Mouse (Mus musculus) thymus, adult 2 months (tissue): ENCODE data around the gene Fbn1.

Experiments
- CTCF ChIP-seq: fragments of 200-500 bp; IDR thresholded peaks from 2 replicates; pipeline ENCODE4 v1.5.1; 2012; ENCODE audit warnings: mild to moderate bottlenecking, control low read depth, low read length, moderate library complexity, borderline replicate concordance; ENCODE audit not compliant: control insufficient read depth, poor library complexity, insufficient read depth; ENCODE audit errors: extremely low read depth
- POLR2A ChIP-seq: fragments of 200-500 bp; IDR thresholded peaks from 2 replicates; pipeline ENCODE4 v1.6.1; 2012; ENCODE audit warnings: mild to moderate bottlenecking, low read length, control low read depth, moderate library complexity; ENCODE audit not compliant: control insufficient read depth, poor library complexity, insufficient read depth; ENCODE audit errors: extremely low read depth

DNA sequence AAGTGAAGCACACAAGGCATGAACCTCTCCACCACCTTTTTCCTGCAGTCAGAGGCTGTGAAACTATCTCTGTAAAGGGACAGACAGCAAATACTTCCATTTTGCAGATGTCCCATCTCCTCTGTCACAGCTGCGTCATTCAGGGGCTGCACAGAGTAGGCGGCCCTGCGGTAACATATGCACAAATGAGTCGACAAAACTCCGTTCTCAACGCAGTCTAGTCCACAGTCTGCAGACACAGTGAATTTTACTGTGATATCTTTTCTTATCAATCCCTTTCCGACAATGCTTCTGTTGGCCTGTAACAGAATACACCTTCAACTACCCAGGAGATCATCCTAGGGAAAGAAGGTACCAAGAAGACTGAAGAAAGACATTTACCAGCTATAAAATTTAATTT lies 9.6 kb downstream of the Fbn1 start:
- no peak for TF ChIP-seq CTCF
- TF ChIP-seq POLR2A = no peak
